19 mouse cellular contexts compared by ENCODE assay signal in the genomic region with DNA sequence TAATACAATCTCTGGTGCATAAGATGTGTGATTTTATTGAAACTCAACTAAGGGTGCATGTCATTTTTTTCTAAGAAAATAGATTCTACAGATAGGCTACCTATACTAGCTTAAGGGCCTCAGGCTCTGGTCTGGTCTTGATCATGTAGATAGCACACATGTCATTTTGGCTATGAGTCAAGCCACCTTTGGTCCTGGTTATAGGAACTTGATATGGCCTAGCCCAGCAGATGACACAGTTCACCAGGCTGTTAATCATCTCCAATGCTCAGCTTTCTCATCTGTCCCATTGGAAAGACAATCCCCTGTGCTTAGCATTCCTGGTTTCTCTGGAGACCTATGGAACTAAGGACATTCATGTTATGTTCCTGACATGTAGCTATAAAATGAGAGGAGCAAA.
DNase-seq lines count a peak whose midpoint lies in the region; ATAC-seq and TF ChIP-seq lines count a peak whose summit lies in the region.
"Had no signal": no experiment of that assay in that cellular context is flagged by ENCODE, and none has a peak within 500 bp of the region (broad histone marks: within the 10 kb centered on the region; RNA-seq: fewer than 3 reads in every experiment).

No protein-coding gene starts in this region.

- no peak overlapping the region for H3K4me3 ChIP-seq in liver, adult 2 months (ENCODE audit: insufficient read depth, low read depth, low read length)
- H3K4me3 ChIP-seq in liver, embryonic 11.5 days (ENCODE audit: low read depth, low read length): no peak overlapping the region
- H3K4me3 ChIP-seq in kidney, embryonic 14.5 days (ENCODE audit: low read length): no peak overlapping the region
- H3K4me3 ChIP-seq in hindbrain, embryonic 16.5 days (ENCODE audit: low read length): no peak overlapping the region
- H3K4me3 ChIP-seq: embryonic facial prominence, embryonic 12.5 days; forebrain, embryonic 15.5 days; heart, embryonic 10.5 days; hindbrain, embryonic 12.5 days had no signal

- DNase-seq in kidney, adult 11 months: peak; percentile 15
- DNase-seq in kidney, postnatal 10 days: no peak
- DNase-seq in liver, adult 2 months (ENCODE audit: extremely low read depth, low read depth, low spot score): peak; percentile 34
- no peak for DNase-seq in liver, embryonic 11.5 days (ENCODE audit: low spot score)
- peak; percentile 8 for DNase-seq in kidney, postnatal 14 days
- DNase-seq in yolk sac, embryonic 10.5 days (ENCODE audit: low spot score): no peak
- DNase-seq: adrenal gland, postnatal 25 days; cerebellum, adult 18-20 months; cerebellum, adult 9-11 months; gastrocnemius, postnatal 36 days; heart, adult 11 months; heart, postnatal 10 days; heart, postnatal 4 days had no signal

- H3K27me3 ChIP-seq in liver, adult 2 months (ENCODE audit: control insufficient read depth, insufficient read depth, low read length): no peaks in the 10 kb centered on the region
- no peaks in the 10 kb centered on the region for H3K27me3 ChIP-seq in liver, embryonic 11.5 days (replicated peaks; ENCODE audit: control insufficient read depth, insufficient read depth, low read length)
- no peaks in the 10 kb centered on the region for H3K27me3 ChIP-seq in kidney, embryonic 14.5 days (ENCODE audit: control insufficient read depth, insufficient read depth, low read length)
- no peaks in the 10 kb centered on the region for H3K27me3 ChIP-seq in hindbrain, embryonic 16.5 days (replicated peaks; ENCODE audit: control insufficient read depth, insufficient read depth, low read length)
- H3K27me3 ChIP-seq: embryonic facial prominence, embryonic 12.5 days; forebrain, embryonic 15.5 days; hindbrain, embryonic 12.5 days had no signal

- H3K4me1 ChIP-seq in liver, adult 2 months (ENCODE audit: control insufficient read depth, insufficient read depth, low read length): no peaks in the 10 kb centered on the region
- H3K4me1 ChIP-seq in liver, embryonic 11.5 days (replicated peaks; ENCODE audit: control insufficient read depth, insufficient read depth, low read length): no peaks in the 10 kb centered on the region
- no peaks in the 10 kb centered on the region for H3K4me1 ChIP-seq in kidney, embryonic 14.5 days (ENCODE audit: control insufficient read depth, insufficient read depth, low read length)
- no peaks in the 10 kb centered on the region for H3K4me1 ChIP-seq in hindbrain, embryonic 16.5 days (ENCODE audit: control insufficient read depth, insufficient read depth, low read depth, low read length)
- H3K4me1 ChIP-seq: embryonic facial prominence, embryonic 12.5 days; forebrain, embryonic 15.5 days; heart, embryonic 10.5 days; hindbrain, embryonic 12.5 days had no signal

- no peaks in the 10 kb centered on the region for H3K79me2 ChIP-seq in liver, adult 2 months (ENCODE audit: control insufficient read depth, insufficient read depth, low read length)

- H3K9ac ChIP-seq in liver, adult 2 months (ENCODE audit: low read depth, low read length): no peak overlapping the region
- H3K9ac ChIP-seq in liver, embryonic 11.5 days (ENCODE audit: low read depth, low read length): no peak overlapping the region
- no peak overlapping the region for H3K9ac ChIP-seq in kidney, embryonic 14.5 days (ENCODE audit: low read depth, low read length)
- H3K9ac ChIP-seq in hindbrain, embryonic 16.5 days (ENCODE audit: low read depth, low read length): no peak overlapping the region
- H3K9ac ChIP-seq: embryonic facial prominence, embryonic 12.5 days; forebrain, embryonic 15.5 days; hindbrain, embryonic 12.5 days had no signal

- no peak for TF ChIP-seq CTCF in liver, adult 2 months (IDR thresholded peaks at IDR 0.05; ENCODE audit: low read depth, low read length)

- H3K36me3 ChIP-seq in liver, adult 2 months (ENCODE audit: control insufficient read depth, insufficient read depth, low read length): no peaks in the 10 kb centered on the region
- no peaks in the 10 kb centered on the region for H3K36me3 ChIP-seq in liver, embryonic 11.5 days (ENCODE audit: control insufficient read depth, insufficient read depth, low read length)
- no peaks in the 10 kb centered on the region for H3K36me3 ChIP-seq in kidney, embryonic 14.5 days (ENCODE audit: control insufficient read depth, insufficient read depth, low read length)
- no peaks in the 10 kb centered on the region for H3K36me3 ChIP-seq in hindbrain, embryonic 16.5 days (ENCODE audit: control insufficient read depth, insufficient read depth, low read length)
- H3K36me3 ChIP-seq: embryonic facial prominence, embryonic 12.5 days; forebrain, embryonic 15.5 days; heart, embryonic 10.5 days; hindbrain, embryonic 12.5 days had no signal

- TF ChIP-seq POLR2A in liver, adult 2 months (IDR thresholded peaks at IDR 0.05; ENCODE audit: extremely low read depth, insufficient read depth, low read length): no peak

- H3K4me2 ChIP-seq in liver, embryonic 11.5 days: no peak overlapping the region
- no peak overlapping the region for H3K4me2 ChIP-seq in kidney, embryonic 14.5 days (replicated peaks; ENCODE audit: low read depth, low read length)
- no peak overlapping the region for H3K4me2 ChIP-seq in hindbrain, embryonic 16.5 days (ENCODE audit: low read length)
- H3K4me2 ChIP-seq: embryonic facial prominence, embryonic 12.5 days; forebrain, embryonic 15.5 days; hindbrain, embryonic 12.5 days had no signal

- no peak for ATAC-seq in liver, embryonic 11.5 days (replicated peaks; ENCODE audit: low FRiP score)
- peak; percentile 55; the same call in 1 of the 2 replicates for ATAC-seq in kidney, embryonic 14.5 days (ENCODE audit: low FRiP score, low TSS enrichment)
- no peak for ATAC-seq in hindbrain, embryonic 16.5 days
- ATAC-seq: forebrain, embryonic 15.5 days had no signal

- H3K9me3 ChIP-seq in liver, embryonic 11.5 days (ENCODE audit: control insufficient read depth, low read length): no peaks in the 10 kb centered on the region
- H3K9me3 ChIP-seq in kidney, embryonic 14.5 days (ENCODE audit: control insufficient read depth, low read length): no peaks in the 10 kb centered on the region
- no peaks in the 10 kb centered on the region for H3K9me3 ChIP-seq in hindbrain, embryonic 16.5 days (ENCODE audit: control insufficient read depth, low read length)
- H3K9me3 ChIP-seq: embryonic facial prominence, embryonic 12.5 days; forebrain, embryonic 15.5 days; heart, embryonic 10.5 days; hindbrain, embryonic 12.5 days had no signal

- H3K27ac ChIP-seq in liver, adult 2 months (replicated peaks; ENCODE audit: insufficient read depth, low read depth, low read length): no peak overlapping the region
- H3K27ac ChIP-seq in liver, embryonic 11.5 days (ENCODE audit: low read depth, low read length): no peak overlapping the region
- no peak overlapping the region for H3K27ac ChIP-seq in kidney, embryonic 14.5 days (ENCODE audit: low read depth, low read length)
- no peak overlapping the region for H3K27ac ChIP-seq in hindbrain, embryonic 16.5 days (ENCODE audit: low read depth, low read length)
- H3K27ac ChIP-seq: embryonic facial prominence, embryonic 12.5 days; forebrain, embryonic 15.5 days; heart, embryonic 10.5 days; hindbrain, embryonic 12.5 days had no signal

Comparison
In these comparisons a context has a peak if more than half of its experiments do, and no peak if none do; other contexts are left out.
1. DNase-seq: peak in kidney, adult 11 months (single experiment), liver, adult 2 months (single experiment) and kidney, postnatal 14 days (single experiment); none in kidney, postnatal 10 days (single experiment), liver, embryonic 11.5 days (single experiment) and yolk sac, embryonic 10.5 days (single experiment).